Mouse (Mus musculus) hindbrain, embryonic 13.5 days (tissue): ENCODE measurements around the gene Il17rc. TPM values are rescaled to one million over a fixed set of nuclear protein-coding genes. Genes with fewer than 3 reads are reported as not detected.
A peak's percentile ranks its signal among the peaks of the same experiment; 100 is the strongest.

Experiments
- ATAC-seq: fragments of 200-750 bp; cut with Nextera tagmentation; 2 replicates; pipeline ENCODE4 v1.8.0; 2017; ENCODE audit warnings: moderate TSS enrichment; ENCODE audit not compliant: low FRiP score
- H3K27ac ChIP-seq: fragments of 300-500 bp; sonication (generic); 2 replicates; pipeline ENCODE4 v1.5.1; 2015; ENCODE audit warnings: inconsistent platforms, mild to moderate bottlenecking, moderate library complexity
- H3K27me3 ChIP-seq: fragments of 300-500 bp; sonication (generic); 2 replicates; pipeline ENCODE4 v1.6.1; 2015; ENCODE audit warnings: mild to moderate bottlenecking, inconsistent platforms
- H3K36me3 ChIP-seq: fragments of 300-500 bp; sonication (generic); 2 replicates; pipeline ENCODE4 v1.6.1; 2015; ENCODE audit warnings: mild to moderate bottlenecking, inconsistent platforms
- H3K4me1 ChIP-seq: fragments of 300-500 bp; sonication (generic); replicated peaks from 2 replicates; pipeline ENCODE4 v1.6.1; 2015; ENCODE audit warnings: inconsistent platforms
- H3K4me2 ChIP-seq: fragments of 300-500 bp; sonication (generic); 2 replicates; pipeline ENCODE4 v1.6.1; 2015; ENCODE audit warnings: inconsistent platforms, mild to moderate bottlenecking, moderate library complexity
- H3K4me3 ChIP-seq: fragments of 300-500 bp; sonication (generic); 2 replicates; pipeline ENCODE4 v1.5.1; 2015; ENCODE audit warnings: mild to moderate bottlenecking, inconsistent platforms
- H3K9ac ChIP-seq: fragments of 300-500 bp; sonication (generic); 2 replicates; pipeline ENCODE4 v1.6.1; 2015; ENCODE audit warnings: mild to moderate bottlenecking, inconsistent platforms
- H3K9me3 ChIP-seq: fragments of 300-500 bp; sonication (generic); 2 replicates; pipeline ENCODE4 v1.6.1; 2016; ENCODE audit warnings: inconsistent platforms
- WGBS: fragments of 180-500 bp; shearing (Covaris S2); methylation state at CpG from one replicate; pipeline ENCODE4 v1.1.7; 2015; 5-methylcytosine and 5-hydroxymethylcytosine counted together
- polyA plus RNA-seq: library from polyadenylated mRNA; unstranded; fragments of >200 nt; fragmentation: Nextera tagmentation; extraction: Ambion mirVana; gene quantifications from 2 replicates; pipeline ENCODE4 v1.2.1, GENCODE M21; 2015

Gene Il17rc
- polyA plus RNA-seq, 1 experiment from 2014 or later: 2.0 TPM

DNA sequence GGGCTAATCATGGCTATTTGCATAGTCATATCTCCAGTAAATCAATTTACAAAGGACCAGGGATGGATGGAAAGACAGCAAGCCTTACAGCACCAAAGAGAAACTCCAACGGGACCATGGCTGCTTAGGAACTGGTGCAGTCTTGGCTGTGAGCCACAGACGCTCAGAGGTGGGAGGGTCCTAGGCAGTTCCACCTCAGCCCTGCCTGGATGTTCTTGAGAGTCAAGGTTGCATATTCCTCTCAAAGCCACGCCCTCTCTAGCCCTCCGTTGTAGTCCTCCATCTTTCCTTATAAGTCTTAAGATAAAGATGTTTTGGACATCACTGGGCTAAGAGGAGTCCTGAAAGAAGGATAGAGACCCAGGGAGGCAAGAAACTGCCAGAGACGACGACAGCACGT is 7.2 kb upstream of the Il17rc start:
- Histone ChIP-seq H3K4me2 (no peak overlapping the region), H3K4me3 (no peak overlapping the region), H3K9me3 (no peaks in the 10 kb centered on the region), H3K27me3 (peaks cover 25% of the 10 kb centered on the region), H3K36me3 (no peaks in the 10 kb centered on the region), H3K9ac (no peak overlapping the region), H3K4me1 (peaks cover 3% of the 10 kb centered on the region), H3K27ac (no peak overlapping the region)
- no peak for ATAC-seq
- WGBS: 69% methylated on average over 7 of the region's 7 CpGs

DNA sequence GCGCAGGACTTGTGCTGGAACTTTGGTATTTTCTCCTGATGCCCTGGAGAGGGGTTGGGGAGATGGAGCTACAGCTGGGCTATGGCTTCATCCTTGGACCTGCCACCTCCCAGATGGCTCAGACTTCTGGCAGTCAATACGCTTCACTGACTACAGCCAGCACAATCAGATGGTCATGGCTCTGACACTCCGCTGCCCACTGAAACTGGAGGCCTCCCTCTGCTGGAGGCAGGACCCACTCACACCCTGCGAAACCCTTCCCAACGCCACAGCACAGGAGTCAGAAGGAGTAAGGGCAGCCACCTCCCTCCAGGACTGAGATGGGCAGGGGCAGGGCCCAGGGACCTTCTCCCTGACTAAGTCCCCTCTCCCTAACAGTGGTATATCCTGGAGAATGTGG is 5.6 kb upstream of the Il17rc start:
- no peaks in the 10 kb centered on the region for H3K9me3 ChIP-seq
- peak overlapping the region; percentile 13; the same call in 1 of the 2 replicates for H3K9ac ChIP-seq
- H3K4me1 ChIP-seq: peaks cover 13% of the 10 kb centered on the region
- no peaks in the 10 kb centered on the region for H3K36me3 ChIP-seq
- H3K27me3 ChIP-seq: peaks cover 40% of the 10 kb centered on the region
- no peak overlapping the region for H3K4me2 ChIP-seq
- ATAC-seq: no peak
- no peak overlapping the region for H3K27ac ChIP-seq
- no peak overlapping the region for H3K4me3 ChIP-seq
- WGBS: 54% methylated on average over 5 of the region's 5 CpGs

DNA sequence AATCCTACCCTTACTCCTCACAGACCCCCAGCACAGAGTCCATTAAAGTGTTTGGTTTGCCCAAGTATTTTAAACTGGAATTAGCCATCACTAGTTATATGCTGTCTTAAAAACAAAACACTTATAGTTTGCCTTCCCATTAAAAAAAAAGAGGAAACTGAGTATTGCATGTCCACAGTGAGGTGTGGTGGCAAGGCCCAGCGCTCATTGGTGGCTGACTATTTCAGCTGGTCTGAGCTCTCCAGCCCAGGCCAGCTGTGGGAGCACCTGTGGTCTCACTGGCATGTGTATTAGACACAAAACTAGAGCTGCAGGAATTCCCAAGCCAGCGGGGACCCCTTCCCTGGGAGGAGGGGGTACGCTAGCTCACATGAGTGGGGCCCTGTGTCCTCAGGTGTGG is 2.7 kb upstream of the Il17rc start:
- WGBS: 63% methylated on average over 3 of the region's 3 CpGs
- no peak overlapping the region for H3K27ac ChIP-seq
- H3K4me1 ChIP-seq: peaks cover 21% of the 10 kb centered on the region
- no peak overlapping the region for H3K4me2 ChIP-seq
- H3K9ac ChIP-seq: no peak overlapping the region
- H3K36me3 ChIP-seq: no peaks in the 10 kb centered on the region
- ATAC-seq: 0 out of 2 replicates have a peak, but pooled peaks have one; percentile 3
- H3K9me3 ChIP-seq: no peaks in the 10 kb centered on the region
- no peak overlapping the region for H3K4me3 ChIP-seq
- H3K27me3 ChIP-seq: peaks cover 51% of the 10 kb centered on the region

DNA sequence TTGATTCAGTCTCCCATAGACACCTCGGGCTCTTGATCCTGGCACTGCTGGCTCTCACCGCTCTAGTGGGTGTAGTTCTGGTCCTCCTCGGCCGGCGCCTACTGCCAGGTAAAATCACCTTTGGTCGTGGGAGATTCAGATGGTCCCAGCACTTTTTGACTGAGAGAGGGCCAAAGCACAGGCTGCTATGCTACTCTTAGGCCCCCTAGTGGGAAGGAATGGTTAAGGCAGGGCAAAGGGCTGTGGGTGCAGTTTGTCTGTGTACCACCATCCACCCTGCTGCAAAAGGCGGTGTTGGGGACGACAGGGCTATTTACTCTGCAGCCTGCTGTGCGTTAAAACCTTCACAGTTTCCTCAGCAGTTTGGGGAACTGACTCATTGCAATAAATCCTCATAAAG is 2.2 kb upstream of the Il17rc start:
- H3K9ac ChIP-seq: peak overlapping the region; percentile 63; the same call in 1 of the 2 replicates
- H3K4me3 ChIP-seq: peak overlapping the region; percentile 39
- H3K4me2 ChIP-seq: peak overlapping the region; percentile 65
- H3K36me3 ChIP-seq: no peaks in the 10 kb centered on the region
- no peak overlapping the region for H3K27ac ChIP-seq
- H3K9me3 ChIP-seq: no peaks in the 10 kb centered on the region
- H3K27me3 ChIP-seq: peaks cover 51% of the 10 kb centered on the region
- peaks cover 21% of the 10 kb centered on the region for H3K4me1 ChIP-seq
- WGBS: 8% methylated on average over 9 of the region's 9 CpGs
- peak; percentile 52 for ATAC-seq

DNA sequence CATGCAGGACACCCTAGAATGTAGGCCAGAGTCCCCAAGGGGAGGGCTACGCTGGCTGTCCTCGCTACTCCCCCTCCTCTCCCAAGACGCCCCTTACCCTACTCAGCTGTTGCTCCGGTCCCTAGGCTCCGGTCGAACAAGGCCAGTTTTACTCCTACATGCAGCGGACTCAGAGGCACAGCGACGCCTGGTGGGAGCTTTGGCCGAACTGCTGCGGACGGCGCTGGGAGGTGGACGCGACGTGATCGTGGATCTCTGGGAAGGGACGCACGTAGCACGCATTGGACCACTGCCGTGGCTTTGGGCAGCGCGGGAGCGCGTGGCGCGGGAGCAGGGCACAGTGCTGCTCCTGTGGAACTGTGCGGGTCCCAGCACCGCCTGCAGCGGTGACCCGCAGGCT is 1.8 kb upstream of the Il17rc start:
- peak overlapping the region; percentile 65 for H3K4me2 ChIP-seq
- H3K4me3 ChIP-seq: peak overlapping the region; percentile 39
- H3K9ac ChIP-seq: peak overlapping the region; percentile 63; the same call in 1 of the 2 replicates
- ATAC-seq: peak; percentile 69
- H3K4me1 ChIP-seq: peaks cover 21% of the 10 kb centered on the region
- no peaks in the 10 kb centered on the region for H3K36me3 ChIP-seq
- peaks cover 51% of the 10 kb centered on the region for H3K27me3 ChIP-seq
- H3K9me3 ChIP-seq: no peaks in the 10 kb centered on the region
- H3K27ac ChIP-seq: no peak overlapping the region
- WGBS: 1% methylated on average over 30 of the region's 31 CpGs

DNA sequence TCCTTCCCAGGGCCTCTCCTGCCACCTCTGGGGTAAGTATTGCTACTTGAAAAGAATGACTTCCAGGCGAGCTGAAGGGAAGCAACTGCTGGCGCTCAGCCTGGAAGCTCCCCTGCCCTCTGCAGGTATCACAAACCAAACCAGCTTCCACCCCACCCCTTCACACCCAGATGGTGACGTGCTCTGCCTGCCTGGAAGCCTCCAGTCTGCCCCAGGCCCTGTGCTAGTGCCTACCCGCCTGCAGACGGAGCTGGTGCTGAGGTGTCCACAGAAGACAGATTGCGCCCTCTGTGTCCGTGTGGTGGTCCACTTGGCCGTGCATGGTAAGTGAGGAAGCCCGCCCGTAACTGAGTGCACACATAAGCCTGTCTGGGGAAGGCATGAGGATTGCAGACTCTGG is 834 bp downstream of the Il17rc start:
- H3K27me3 ChIP-seq: peaks cover 53% of the 10 kb centered on the region
- H3K27ac ChIP-seq: no peak overlapping the region
- H3K36me3 ChIP-seq: no peaks in the 10 kb centered on the region
- ATAC-seq: no peak
- WGBS: 63% methylated on average over 10 of the region's 10 CpGs
- no peak overlapping the region for H3K4me3 ChIP-seq
- peaks cover 21% of the 10 kb centered on the region for H3K4me1 ChIP-seq
- peak overlapping the region; percentile 13; the same call in 1 of the 2 replicates for H3K9ac ChIP-seq
- no peak overlapping the region for H3K4me2 ChIP-seq
- H3K9me3 ChIP-seq: no peaks in the 10 kb centered on the region

DNA sequence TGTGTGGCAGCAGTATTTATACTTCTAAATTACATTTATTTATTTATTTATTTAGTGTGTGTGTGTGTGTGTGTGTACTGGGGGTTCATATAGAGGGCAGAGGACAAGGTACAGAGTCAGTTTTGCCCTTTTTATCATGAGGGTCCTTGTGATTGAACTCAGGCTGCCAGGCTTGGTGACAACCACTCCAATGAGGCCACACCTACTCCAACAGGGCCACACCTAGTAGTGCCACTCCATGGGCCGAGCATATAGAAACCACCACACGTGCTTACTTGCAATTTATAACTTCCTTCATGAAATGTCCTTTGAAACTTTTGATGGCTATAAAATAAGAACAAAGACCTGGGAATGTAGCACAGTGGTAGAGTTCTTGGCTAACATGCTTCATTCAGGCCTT is 2.0 kb downstream of the Il17rc start:
- no peak for ATAC-seq

DNA sequence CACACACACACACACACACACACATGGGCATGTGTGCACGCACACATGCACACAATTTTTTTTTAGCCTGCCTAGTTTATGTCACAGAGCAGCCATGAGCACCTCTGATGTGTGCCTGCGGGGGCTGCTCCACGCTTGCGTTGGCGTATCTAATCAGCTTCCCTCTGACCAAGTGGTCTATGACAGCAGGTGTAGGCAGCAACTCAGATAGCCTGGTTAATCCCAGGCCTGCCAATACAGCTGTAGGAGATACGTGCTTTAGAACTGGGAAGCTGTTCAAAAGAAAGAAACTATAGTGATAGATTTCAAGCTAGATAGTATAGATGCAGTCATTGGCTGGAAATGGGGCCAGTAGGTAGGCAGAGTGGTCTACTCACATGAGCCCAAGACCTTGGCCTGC is 2.5 kb downstream of the Il17rc start:
- Histone ChIP-seq H3K36me3 (no peaks in the 10 kb centered on the region), H3K4me1 (peaks cover 21% of the 10 kb centered on the region), H3K9ac (no peak overlapping the region), H3K4me2 (no peak overlapping the region), H3K4me3 (no peak overlapping the region), H3K27ac (no peak overlapping the region), H3K9me3 (no peaks in the 10 kb centered on the region), H3K27me3 (peaks cover 44% of the 10 kb centered on the region)
- WGBS: 91% methylated on average over 6 of the region's 6 CpGs
- no peak for ATAC-seq

More for the DNA sequence above, 2.0 kb downstream of the Il17rc start:
- H3K27ac ChIP-seq: no peak overlapping the region
- WGBS: 82% methylated on average over 2 of the region's 2 CpGs
- H3K9ac ChIP-seq: no peak overlapping the region
- H3K9me3 ChIP-seq: no peaks in the 10 kb centered on the region
- no peak overlapping the region for H3K4me3 ChIP-seq
- H3K4me1 ChIP-seq: peaks cover 21% of the 10 kb centered on the region
- H3K36me3 ChIP-seq: no peaks in the 10 kb centered on the region
- peaks cover 49% of the 10 kb centered on the region for H3K27me3 ChIP-seq
- H3K4me2 ChIP-seq: no peak overlapping the region

DNA sequence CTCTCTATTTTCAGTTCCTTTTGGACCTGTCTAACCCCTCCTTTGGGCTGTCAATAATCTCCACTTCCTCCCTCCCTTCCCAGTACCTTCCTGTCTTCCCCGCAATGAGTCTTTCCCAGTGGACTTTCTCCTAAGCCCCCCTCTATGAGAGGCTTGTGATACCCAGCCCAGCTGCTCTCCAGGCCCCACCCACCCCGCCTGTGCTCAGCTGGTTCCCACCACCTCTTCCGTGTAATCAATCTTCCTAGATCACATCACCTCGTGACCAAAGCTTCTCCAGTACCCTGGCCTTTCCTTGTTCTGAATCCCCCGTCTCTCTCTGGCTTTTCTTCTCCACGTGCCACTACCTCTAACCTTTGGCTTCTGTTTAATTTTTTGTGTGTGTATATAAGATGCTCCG is 6.1 kb downstream of the Il17rc start:
- ATAC-seq: no peak
- Histone ChIP-seq H3K9me3 (no peaks in the 10 kb centered on the region), H3K27ac (no peak overlapping the region), H3K36me3 (no peaks in the 10 kb centered on the region), H3K4me3 (no peak overlapping the region), H3K9ac (no peak overlapping the region), H3K4me1 (peaks cover 8% of the 10 kb centered on the region), H3K27me3 (peaks cover 16% of the 10 kb centered on the region), H3K4me2 (no peak overlapping the region)
- WGBS: 31% methylated on average over 7 of the region's 7 CpGs

DNA sequence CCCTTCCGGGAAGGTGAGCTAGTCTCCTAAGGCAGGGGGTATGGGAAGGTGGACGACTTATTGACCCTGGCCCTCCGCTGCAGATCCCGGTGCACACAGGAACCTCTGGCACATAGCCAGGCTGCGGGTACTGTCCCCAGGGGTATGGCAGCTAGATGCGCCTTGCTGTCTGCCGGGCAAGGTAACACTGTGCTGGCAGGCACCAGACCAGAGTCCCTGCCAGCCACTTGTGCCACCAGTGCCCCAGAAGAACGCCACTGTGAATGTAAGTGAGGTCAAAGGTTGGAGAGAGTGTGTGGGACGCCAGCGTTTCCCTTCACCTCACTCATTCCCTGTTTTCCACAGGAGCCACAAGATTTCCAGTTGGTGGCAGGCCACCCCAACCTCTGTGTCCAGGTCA is 7.7 kb downstream of the Il17rc start:
- H3K4me1 ChIP-seq: peaks cover 17% of the 10 kb centered on the region
- H3K27me3 ChIP-seq: peaks cover 13% of the 10 kb centered on the region
- no peak overlapping the region for H3K4me3 ChIP-seq
- no peak overlapping the region for H3K4me2 ChIP-seq
- no peaks in the 10 kb centered on the region for H3K36me3 ChIP-seq
- H3K9me3 ChIP-seq: no peaks in the 10 kb centered on the region
- H3K9ac ChIP-seq: no peak overlapping the region
- WGBS: 81% methylated on average over 10 of the region's 10 CpGs
- no peak overlapping the region for H3K27ac ChIP-seq
- ATAC-seq: no peak

DNA sequence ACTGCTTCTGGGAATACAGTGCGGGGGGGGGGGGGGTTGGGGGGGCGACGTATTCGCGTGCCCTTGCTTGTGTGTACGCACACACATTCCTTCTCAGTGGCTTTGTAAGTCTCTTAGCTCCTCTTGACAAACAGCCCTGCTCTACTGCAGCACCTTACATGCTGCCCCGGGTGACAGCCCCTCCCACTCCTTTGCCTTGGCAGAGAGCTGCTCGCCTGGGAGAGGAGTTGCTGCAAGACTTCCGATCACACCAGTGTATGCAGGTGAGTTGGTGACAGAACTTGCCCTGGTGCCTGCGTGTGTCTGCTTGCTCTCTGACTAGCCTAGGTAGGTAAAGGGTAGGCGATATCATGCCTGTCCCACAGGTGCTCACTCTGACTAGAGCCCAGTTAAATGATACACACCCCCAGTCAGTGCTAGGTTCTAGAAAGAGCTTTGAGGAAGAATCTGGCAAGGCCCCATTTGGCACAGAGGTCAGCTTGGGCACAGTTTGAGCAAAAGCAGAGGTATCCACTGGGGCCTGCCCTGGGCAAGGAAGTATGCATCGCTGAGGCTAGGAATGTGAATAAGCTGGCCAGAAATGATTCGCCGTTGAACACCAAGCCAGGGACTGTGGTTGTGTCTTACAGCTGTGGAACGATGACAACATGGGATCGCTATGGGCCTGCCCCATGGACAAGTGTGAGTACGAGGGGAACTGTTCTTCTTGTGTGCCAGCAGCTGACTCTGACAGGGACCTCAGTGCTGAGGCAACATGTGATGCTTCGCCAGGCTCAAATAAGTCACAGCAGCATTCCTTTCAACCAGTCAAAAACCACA is 9.5 kb downstream of the Il17rc start:
- Histone ChIP-seq H3K4me1 (peaks cover 36% of the 10 kb centered on the region), H3K4me3 (no peak overlapping the region), H3K4me2 (no peak overlapping the region), H3K27ac (no peak overlapping the region), H3K9ac (no peak overlapping the region), H3K27me3 (peaks cover 11% of the 10 kb centered on the region), H3K36me3 (no peaks in the 10 kb centered on the region), H3K9me3 (no peaks in the 10 kb centered on the region)
- WGBS: 70% methylated on average over 18 of the region's 18 CpGs
- ATAC-seq: no peak

DNA sequence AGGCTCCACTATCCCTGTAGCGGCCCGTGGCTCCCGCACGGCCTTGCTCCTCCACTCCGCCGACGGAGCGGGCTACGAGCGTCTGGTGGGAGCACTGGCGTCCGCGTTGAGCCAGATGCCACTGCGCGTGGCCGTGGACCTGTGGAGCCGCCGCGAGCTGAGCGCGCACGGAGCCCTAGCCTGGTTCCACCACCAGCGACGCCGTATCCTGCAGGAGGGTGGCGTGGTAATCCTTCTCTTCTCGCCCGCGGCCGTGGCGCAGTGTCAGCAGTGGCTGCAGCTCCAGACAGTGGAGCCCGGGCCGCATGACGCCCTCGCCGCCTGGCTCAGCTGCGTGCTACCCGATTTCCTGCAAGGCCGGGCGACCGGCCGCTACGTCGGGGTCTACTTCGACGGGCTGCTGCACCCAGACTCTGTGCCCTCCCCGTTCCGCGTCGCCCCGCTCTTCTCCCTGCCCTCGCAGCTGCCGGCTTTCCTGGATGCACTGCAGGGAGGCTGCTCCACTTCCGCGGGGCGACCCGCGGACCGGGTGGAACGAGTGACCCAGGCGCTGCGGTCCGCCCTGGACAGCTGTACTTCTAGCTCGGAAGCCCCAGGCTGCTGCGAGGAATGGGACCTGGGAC is 11.4 kb downstream of the Il17rc start:
- Histone ChIP-seq H3K4me1 (peaks cover 50% of the 10 kb centered on the region), H3K27me3 (peaks cover 7% of the 10 kb centered on the region; the same call in 1 of the 2 replicates), H3K36me3 (peaks cover under 1% of the 10 kb centered on the region), H3K4me2 (peak overlapping the region; percentile 91), H3K9me3 (no peaks in the 10 kb centered on the region), H3K27ac (peak overlapping the region; percentile 89), H3K4me3 (peak overlapping the region; percentile 56), H3K9ac (peak overlapping the region; percentile 89)
- under 1% methylated on average over 61 of the region's 65 CpGs for WGBS
- ATAC-seq: peak; percentile 58
